Mouse (Mus musculus) forebrain, embryonic 11.5 days (tissue): ENCODE data around the gene Rbbp5. TPM values are rescaled to one million over a fixed set of nuclear protein-coding genes. Genes with fewer than 3 reads are reported as not detected.

Experiments
- ATAC-seq: fragments of 200-750 bp; cut with Nextera tagmentation; replicated peaks from 2 replicates; pipeline ENCODE4 v1.8.0; 2017; ENCODE audit warnings: moderate TSS enrichment; ENCODE audit not compliant: low FRiP score
- DNase-seq: peaks from one replicate; pipeline ENCODE4 v3.0.0-alpha.2; 2017; ENCODE audit warnings: low spot score
- H3K27ac ChIP-seq: fragments of 300-500 bp; sonication (generic); 2 replicates; pipeline ENCODE4 v1.5.1; 2014; ENCODE audit warnings: low read depth, low read length
- H3K27me3 ChIP-seq: fragments of 300-500 bp; sonication (generic); 2 replicates; pipeline ENCODE4 v1.6.1; 2014; ENCODE audit warnings: mild to moderate bottlenecking, low read length, mixed read lengths; ENCODE audit not compliant: control insufficient read depth, insufficient read depth
- H3K36me3 ChIP-seq: fragments of 300-500 bp; sonication (generic); 2 replicates; pipeline ENCODE4 v1.6.1; 2014; ENCODE audit warnings: mild to moderate bottlenecking, low read length, moderate library complexity, mixed read lengths; ENCODE audit not compliant: control insufficient read depth, insufficient read depth
- H3K4me1 ChIP-seq: fragments of 300-500 bp; sonication (generic); replicated peaks from 2 replicates; pipeline ENCODE4 v1.6.1; 2014; ENCODE audit warnings: low read length, mixed read lengths; ENCODE audit not compliant: control insufficient read depth, insufficient read depth
- H3K4me2 ChIP-seq: fragments of 300-500 bp; sonication (generic); 2 replicates; pipeline ENCODE4 v1.6.1; 2014; ENCODE audit warnings: low read depth, mild to moderate bottlenecking, low read length, moderate library complexity, mixed read lengths; ENCODE audit not compliant: severe bottlenecking
- H3K4me3 ChIP-seq: fragments of 300-500 bp; sonication (generic); 2 replicates; pipeline ENCODE4 v1.5.1; 2014; ENCODE audit warnings: low read depth, low read length
- H3K9ac ChIP-seq: fragments of 300-500 bp; sonication (generic); 2 replicates; pipeline ENCODE4 v1.6.1; 2014; ENCODE audit warnings: low read length
- H3K9me3 ChIP-seq: fragments of 300-500 bp; sonication (generic); 2 replicates; pipeline ENCODE4 v1.6.1; 2016; ENCODE audit warnings: low read length, mixed read lengths; ENCODE audit not compliant: control insufficient read depth
- WGBS: fragments of 180-500 bp; shearing (Covaris S2); extraction: QIAGEN DNeasy Blood & Tissue Kit; methylation state at CpG from one replicate; pipeline ENCODE4 v1.1.7; 2014; 5-methylcytosine and 5-hydroxymethylcytosine counted together
- polyA plus RNA-seq: library from polyadenylated mRNA; unstranded; fragments of >200 nt; fragmentation: Nextera tagmentation; extraction: Ambion mirVana; gene quantifications from 2 replicates; pipeline ENCODE4 v1.2.1, GENCODE M21; 2014

Rbbp5 gene
- polyA plus RNA-seq, 1 experiment from 2014 or later: 67.3 TPM

GRCm38 (mm10) chr1:132506656-132507055 is 29.5 kb downstream of the Rbbp5 start:
- Histone ChIP-seq H3K9ac (no peak overlapping the region), H3K27ac (no peak overlapping the region), H3K4me3 (no peak overlapping the region), H3K4me1 (no peaks in the 10 kb centered on the region), H3K4me2 (no peak overlapping the region), H3K9me3 (no peaks in the 10 kb centered on the region), H3K36me3 (peaks cover 7% of the 10 kb centered on the region), H3K27me3 (no peaks in the 10 kb centered on the region)
- ATAC-seq (no peak), DNase-seq (no peak)
- WGBS: 93% methylated on average over 7 of the region's 7 CpGs

- DNase-seq (no peak), ATAC-seq (no peak)
- H3K9me3 ChIP-seq: no peaks in the 10 kb centered on the region
- no peak overlapping the region for H3K4me2 ChIP-seq
- peaks cover 7% of the 10 kb centered on the region for H3K36me3 ChIP-seq
- 93% methylated on average over 5 of the region's 5 CpGs for WGBS
- no peak overlapping the region for H3K4me3 ChIP-seq
- no peaks in the 10 kb centered on the region for H3K27me3 ChIP-seq
- H3K4me1 ChIP-seq: no peaks in the 10 kb centered on the region
- no peak overlapping the region for H3K9ac ChIP-seq
- H3K27ac ChIP-seq: no peak overlapping the region
These were observed 32.6 kb downstream of the Rbbp5 start for GRCm38 (mm10) chr1:132509771-132510170.

GRCm38 (mm10) chr1:132511521-132511920 is 34.4 kb downstream of the Rbbp5 start:
- no peak for ATAC-seq
- DNase-seq: no peak
- Histone ChIP-seq H3K4me1 (no peaks in the 10 kb centered on the region), H3K27ac (0 out of 2 replicates have a peak overlapping the region, but pooled peaks have one; percentile 12), H3K9me3 (no peaks in the 10 kb centered on the region), H3K4me2 (no peak overlapping the region), H3K36me3 (peaks cover 7% of the 10 kb centered on the region), H3K4me3 (no peak overlapping the region), H3K27me3 (no peaks in the 10 kb centered on the region), H3K9ac (no peak overlapping the region)
- 69% methylated on average over 8 of the region's 8 CpGs for WGBS

- no peaks in the 10 kb centered on the region for H3K27me3 ChIP-seq
- H3K36me3 ChIP-seq: peaks cover 4% of the 10 kb centered on the region; the same call in 1 of the 2 replicates
- H3K4me1 ChIP-seq: no peaks in the 10 kb centered on the region
- no peaks in the 10 kb centered on the region for H3K9me3 ChIP-seq
- ATAC-seq: no peak
- H3K4me3 ChIP-seq: no peak overlapping the region
- 79% methylated on average over 8 of the region's 8 CpGs for WGBS
- no peak overlapping the region for H3K9ac ChIP-seq
- no peak overlapping the region for H3K4me2 ChIP-seq
- no peak overlapping the region for H3K27ac ChIP-seq
- DNase-seq: no peak
These were observed 34.9 kb downstream of the Rbbp5 start for GRCm38 (mm10) chr1:132512106-132512505.

- Histone ChIP-seq H3K4me3 (no peak overlapping the region), H3K9ac (no peak overlapping the region), H3K36me3 (no peaks in the 10 kb centered on the region), H3K4me2 (no peak overlapping the region), H3K27ac (no peak overlapping the region), H3K27me3 (no peaks in the 10 kb centered on the region), H3K9me3 (no peaks in the 10 kb centered on the region), H3K4me1 (no peaks in the 10 kb centered on the region)
- DNase-seq: no peak
- ATAC-seq: no peak
- WGBS: 94% methylated on average over 12 of the region's 12 CpGs
These were observed 38.2 kb downstream of the Rbbp5 start for GRCm38 (mm10) chr1:132515339-132515738.

GRCm38 (mm10) chr1:132516776-132517175 is 39.6 kb downstream of the Rbbp5 start:
- Histone ChIP-seq H3K4me2 (no peak overlapping the region), H3K36me3 (no peaks in the 10 kb centered on the region)

GRCm38 (mm10) chr1:132518621-132519020 is 41.5 kb downstream of the Rbbp5 start:
- Histone ChIP-seq H3K36me3 (no peaks in the 10 kb centered on the region), H3K4me3 (no peak overlapping the region), H3K4me2 (no peak overlapping the region), H3K4me1 (no peaks in the 10 kb centered on the region), H3K27me3 (no peaks in the 10 kb centered on the region), H3K27ac (no peak overlapping the region), H3K9ac (no peak overlapping the region), H3K9me3 (no peaks in the 10 kb centered on the region)
- no peak for ATAC-seq
- DNase-seq: peak; percentile 45
- WGBS: 89% methylated on average over 18 of the region's 18 CpGs

More at GRCm38 (mm10) chr1:132516776-132517175, 39.6 kb downstream of the Rbbp5 start:
- no peak for ATAC-seq
- DNase-seq: no peak
- Histone ChIP-seq H3K27ac (no peak overlapping the region), H3K4me3 (no peak overlapping the region), H3K27me3 (no peaks in the 10 kb centered on the region), H3K9ac (no peak overlapping the region), H3K9me3 (no peaks in the 10 kb centered on the region), H3K4me1 (no peaks in the 10 kb centered on the region)
- 90% methylated on average over 11 of the region's 11 CpGs for WGBS

GRCm38 (mm10) chr1:132519734-132520133 is 42.6 kb downstream of the Rbbp5 start:
- WGBS: 86% methylated on average over 11 of the region's 11 CpGs
- Histone ChIP-seq H3K4me2 (no peak overlapping the region), H3K27ac (no peak overlapping the region), H3K36me3 (no peaks in the 10 kb centered on the region), H3K4me1 (no peaks in the 10 kb centered on the region), H3K4me3 (no peak overlapping the region), H3K9ac (no peak overlapping the region), H3K9me3 (no peaks in the 10 kb centered on the region), H3K27me3 (no peaks in the 10 kb centered on the region)
- DNase-seq (peak; percentile 22), ATAC-seq (no peak)

GRCm38 (mm10) chr1:132520764-132521163 is 43.6 kb downstream of the Rbbp5 start:
- no peak overlapping the region for H3K4me3 ChIP-seq
- no peak overlapping the region for H3K9ac ChIP-seq
- no peaks in the 10 kb centered on the region for H3K36me3 ChIP-seq
- H3K4me1 ChIP-seq: no peaks in the 10 kb centered on the region
- peak; percentile 73 for DNase-seq
- H3K4me2 ChIP-seq: no peak overlapping the region
- 29% methylated on average over 2 of the region's 6 CpGs for WGBS
- H3K9me3 ChIP-seq: no peaks in the 10 kb centered on the region
- H3K27me3 ChIP-seq: no peaks in the 10 kb centered on the region
- ATAC-seq: peak; percentile 45; the same call in 1 of the 2 replicates
- no peak overlapping the region for H3K27ac ChIP-seq
